Mouse (Mus musculus) adipocyte (in vitro differentiated cells): ENCODE measurements around the gene Tubal3.

Experiments used
- DNase-seq: peaks from one replicate; pipeline ENCODE4 v3.0.0-alpha.2; 2016; ENCODE audit warnings: low spot score

The Tubal3 gene

DNA sequence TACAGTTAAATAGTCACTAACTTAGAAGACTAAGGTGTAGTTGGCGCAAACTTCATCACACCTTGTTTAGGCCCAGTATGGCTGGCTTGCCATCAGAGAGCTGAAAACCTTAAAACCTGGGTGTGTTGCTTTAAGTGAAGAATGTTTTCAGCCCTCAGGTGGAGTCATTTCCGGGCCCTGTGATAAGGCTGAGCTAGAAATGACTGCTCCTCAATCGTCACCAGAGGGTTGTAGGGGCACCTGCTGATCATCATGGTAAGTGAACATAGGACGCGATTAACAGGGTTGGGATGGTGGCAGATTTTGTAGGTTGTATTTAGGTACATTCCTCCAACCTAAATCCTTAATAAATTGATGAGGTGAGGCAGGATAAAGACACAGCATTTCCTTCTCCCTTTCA lies 6.4 kb downstream of the Tubal3 start:
- DNase-seq = no peak

DNA sequence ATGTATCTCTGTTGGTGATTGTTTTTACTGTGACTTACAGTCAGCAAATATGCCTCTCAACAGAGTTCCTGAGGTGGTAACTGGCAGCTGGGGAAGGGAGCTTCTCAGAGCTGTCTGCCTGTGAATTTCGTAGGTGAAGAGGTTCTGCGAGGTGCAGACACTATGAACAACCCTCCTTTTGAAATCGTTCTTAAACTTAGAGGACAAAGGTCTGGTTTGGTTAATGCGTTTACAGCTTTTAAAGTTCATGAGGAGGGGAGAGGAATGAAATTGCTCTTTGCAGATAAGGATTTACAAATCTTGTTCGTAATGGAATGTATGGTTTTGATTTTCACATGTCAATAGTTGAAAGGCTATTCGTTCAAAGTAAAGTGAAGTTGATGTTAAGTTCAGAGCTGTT lies 7.6 kb downstream of the Tubal3 start:
- DNase-seq = no peak

DNA sequence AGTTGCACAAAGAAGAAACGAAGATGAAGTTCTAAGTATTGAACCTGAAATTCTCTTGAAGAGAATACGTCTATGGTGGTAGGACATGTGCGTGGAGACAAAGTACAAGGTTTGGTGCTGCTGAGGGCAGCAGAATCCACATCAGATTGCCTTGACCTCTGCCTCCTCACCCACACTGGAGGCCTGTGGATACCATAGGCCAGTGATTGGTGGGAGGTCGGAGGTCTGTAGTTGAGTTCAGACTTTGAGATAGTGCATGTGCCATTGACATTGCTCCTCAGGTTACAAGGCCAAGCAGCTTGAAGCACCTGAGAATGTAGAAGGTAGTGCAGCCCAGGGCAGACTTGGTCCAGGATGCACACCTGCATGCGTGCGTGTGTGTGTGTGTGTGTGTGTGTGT lies 8.0 kb downstream of the Tubal3 start:
- no peak for DNase-seq

- DNase-seq = no peak
Measured at GRCm38 (mm10) chr13:3944699-3945098, 26.6 kb downstream of the Tubal3 start.

DNA sequence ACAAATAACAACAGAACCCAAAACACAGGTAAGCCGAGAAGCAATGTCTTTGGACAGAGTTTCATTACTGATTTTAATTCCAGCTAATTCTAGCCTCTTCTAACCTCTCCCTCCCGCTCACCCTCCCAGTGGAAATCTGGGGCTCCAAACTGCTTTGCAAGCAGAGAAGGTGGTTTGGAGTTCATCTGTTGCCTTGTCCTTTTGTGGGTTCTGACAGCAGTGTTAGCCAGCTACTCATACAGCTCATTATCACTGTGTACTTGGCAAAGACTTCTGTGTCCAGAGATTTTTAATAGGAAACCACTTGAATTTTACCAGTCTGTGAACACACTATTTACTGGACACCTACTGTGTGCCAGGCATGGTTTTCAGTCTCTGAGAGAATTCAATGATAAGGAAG lies 27.2 kb downstream of the Tubal3 start, which contains the start of gene Ucn3:
Gene Ucn3 (minus strand): TSS at position 101 of the 400 bp plus-strand sequence.
- no peak for DNase-seq

- DNase-seq = no peak
Measured at GRCm38 (mm10) chr13:3947267-3947666, 29.2 kb downstream of the Tubal3 start.

GRCm38 (mm10) chr13:3949477-3949876 lies 31.4 kb downstream of the Tubal3 start:
- DNase-seq = no peak

DNA sequence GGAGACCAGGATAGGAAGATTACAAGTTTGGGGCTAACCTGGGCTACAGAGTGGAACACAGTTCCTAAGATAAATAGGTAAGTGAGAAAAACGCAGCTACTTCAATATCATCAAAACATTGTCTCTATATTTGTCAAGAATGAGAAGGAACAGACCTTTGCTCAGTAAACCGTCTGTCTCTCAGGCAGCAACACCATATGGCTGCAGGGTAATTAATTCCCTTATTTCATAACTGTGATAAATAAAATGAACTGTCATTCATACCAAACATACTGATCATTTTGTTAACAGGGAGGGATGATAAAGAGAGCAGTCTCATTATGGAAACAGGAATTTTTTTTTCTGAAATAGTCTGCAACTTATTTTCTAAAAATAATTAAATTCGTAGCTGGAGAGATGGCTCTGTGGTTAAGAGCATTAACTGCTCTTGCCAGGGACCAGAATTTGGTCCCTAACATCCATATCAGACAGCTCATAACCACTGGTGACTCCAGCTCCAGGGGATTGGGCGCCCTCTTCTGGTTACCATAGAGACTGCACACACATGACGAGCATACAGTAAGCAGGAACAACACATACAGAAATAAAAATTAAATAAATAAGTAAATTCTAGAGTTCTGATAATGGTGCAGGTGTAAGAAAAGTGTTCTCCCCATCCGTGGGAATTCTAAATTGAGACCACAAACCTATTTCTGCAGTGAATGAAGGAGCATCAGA lies 33.3 kb downstream of the Tubal3 start:
- DNase-seq = no peak

DNA sequence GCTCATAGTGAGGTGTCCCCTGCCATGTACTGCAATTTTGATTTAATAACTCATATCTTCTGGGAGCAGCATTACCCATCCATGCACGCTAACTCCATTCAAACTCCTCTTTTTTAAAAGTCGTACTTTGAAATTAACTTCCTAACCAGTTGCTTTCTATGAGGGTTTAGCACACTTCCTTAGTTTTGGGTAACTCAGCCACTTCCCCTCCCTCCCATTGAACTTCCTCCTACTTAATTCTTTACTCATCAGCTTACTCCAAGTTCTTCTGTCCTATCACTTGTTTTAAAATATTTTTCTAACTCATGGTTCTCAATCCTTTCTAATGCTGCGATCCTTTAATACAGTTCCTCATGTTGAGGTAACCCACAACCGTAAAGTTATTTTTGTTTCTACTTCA lies 50.8 kb downstream of the Tubal3 start:
- no peak for DNase-seq
